Mouse (Mus musculus) G1E (cell line): Measurements from ENCODE around the gene Spsb3.

Experiments
- CTCF ChIP-seq: IDR thresholded peaks from 2 replicates; pipeline ENCODE4 v1.5.1; 2012; ENCODE audit warnings: low read depth, low read length, inconsistent platforms, mixed read lengths
- GATA1 ChIP-seq: IDR thresholded peaks from 2 replicates; pipeline ENCODE4 v1.6.1; 2012; ENCODE audit warnings: borderline replicate concordance, low read length, inconsistent platforms, mixed read lengths
- POLR2AphosphoS5 ChIP-seq: IDR thresholded peaks from 2 replicates; pipeline ENCODE4 v1.6.1; 2012; ENCODE audit warnings: low read depth, low read length, inconsistent platforms; ENCODE audit not compliant: insufficient replicate concordance
- TAL1 ChIP-seq: conservative IDR thresholded peaks from 2 replicates; pipeline ENCODE4 v1.6.1; 2012; ENCODE audit warnings: low read depth, low read length, inconsistent platforms, mixed read lengths

DNA sequence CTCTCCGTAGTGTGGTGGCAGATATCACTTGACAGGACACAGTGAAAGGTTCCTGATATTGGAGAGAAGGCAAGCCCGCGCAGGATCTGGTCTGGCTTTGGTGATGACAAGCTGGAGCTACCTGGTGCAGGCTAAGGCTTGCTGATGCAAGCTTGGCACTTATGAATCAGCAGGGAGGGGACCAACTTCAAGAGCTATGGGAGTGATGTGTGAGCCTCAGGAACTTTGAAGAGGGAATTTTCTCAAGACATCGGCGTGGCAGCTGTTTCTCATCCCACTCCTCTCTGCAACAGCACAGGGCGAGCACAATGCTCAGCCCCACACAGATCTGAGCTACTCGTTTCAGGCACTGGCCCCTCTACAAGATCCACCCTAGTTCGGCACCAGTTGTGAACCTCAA, 46.6 kb upstream of the Spsb3 start, which contains the start of gene Hagh:
- no peak for TF ChIP-seq CTCF
- no peak for TF ChIP-seq GATA1
- TF ChIP-seq POLR2AphosphoS5: no peak
- no peak for TF ChIP-seq TAL1
